Mouse (Mus musculus) heart, postnatal 0 days (tissue): ENCODE data around the gene Rnf216. TPM values are rescaled to one million over a fixed set of nuclear protein-coding genes. Genes with fewer than 3 reads are reported as not detected.

ENCODE experiments used
- ATAC-seq: fragments of 200-750 bp; cut with Nextera tagmentation; 2 replicates; pipeline ENCODE4 v1.8.0; 2017; ENCODE audit warnings: low read depth, moderate number of reproducible peaks, moderate library complexity; ENCODE audit not compliant: insufficient read depth
- DNase-seq: peaks from one replicate; pipeline ENCODE4 v3.0.0-alpha.2; 2016; ENCODE audit warnings: low spot score
- H3K27ac ChIP-seq: fragments of 300-500 bp; sonication (generic); 2 replicates; pipeline ENCODE4 v1.5.1; 2014; ENCODE audit warnings: low read depth, mild to moderate bottlenecking
- H3K27me3 ChIP-seq: fragments of 300-500 bp; sonication (generic); 2 replicates; pipeline ENCODE4 v1.6.1; 2014; ENCODE audit warnings: low read length, mixed read lengths; ENCODE audit not compliant: control insufficient read depth, insufficient read depth
- H3K36me3 ChIP-seq: fragments of 300-500 bp; sonication (generic); replicated peaks from 2 replicates; pipeline ENCODE4 v1.6.1; 2014; ENCODE audit warnings: low read length, mixed read lengths; ENCODE audit not compliant: control insufficient read depth, insufficient read depth
- H3K4me1 ChIP-seq: fragments of 300-500 bp; sonication (generic); 2 replicates; pipeline ENCODE4 v1.6.1; 2014; ENCODE audit warnings: antibody characterized with exemption; ENCODE audit not compliant: control insufficient read depth, insufficient read depth
- H3K4me2 ChIP-seq: fragments of 300-500 bp; sonication (generic); 2 replicates; pipeline ENCODE4 v1.6.1; 2014; ENCODE audit warnings: low read depth, mild to moderate bottlenecking, low read length, moderate library complexity
- H3K4me3 ChIP-seq: fragments of 300-500 bp; sonication (generic); 2 replicates; pipeline ENCODE4 v1.5.1; 2014; ENCODE audit warnings: low read depth, low read length
- H3K9ac ChIP-seq: fragments of 300-500 bp; sonication (generic); replicated peaks from 2 replicates; pipeline ENCODE4 v1.6.1; 2014; ENCODE audit warnings: low read depth, low read length, mixed read lengths
- H3K9me3 ChIP-seq: fragments of 300-500 bp; sonication (generic); replicated peaks from 2 replicates; pipeline ENCODE4 v1.6.1; 2016; ENCODE audit warnings: low read length; ENCODE audit not compliant: control insufficient read depth
- CTCF ChIP-seq: IDR thresholded peaks from 2 replicates; pipeline ENCODE4 v1.5.1; 2016; ENCODE audit warnings: antibody characterized with exemption, control low read depth, low read depth
- EP300 ChIP-seq: IDR thresholded peaks from 2 replicates; pipeline ENCODE4 v1.6.1; 2016; ENCODE audit warnings: antibody characterized with exemption, low read depth
- WGBS: fragments of 180-500 bp; shearing (Covaris S2); extraction: QIAGEN DNeasy Blood & Tissue Kit; methylation state at CpG from one replicate; pipeline ENCODE4 v1.1.7; 2014; 5-methylcytosine and 5-hydroxymethylcytosine counted together
- polyA plus RNA-seq: library from polyadenylated mRNA; unstranded; fragments of >200 nt; fragmentation: Nextera tagmentation; extraction: Ambion mirVana; gene quantifications from 2 replicates; pipeline ENCODE4 v1.2.1, GENCODE M21; 2015
- total RNA-seq: library from RNA; depleted of rRNA; stranded (reverse); fragments of >200 nt; gene quantifications from 2 replicates; pipeline ENCODE4 v1.2.3, GENCODE M21; 2014; ENCODE audit warnings: low replicate concordance

Gene Rnf216
- total and polyA plus RNA-seq, 2 experiments from 2014 or later, result 17.1 to 23.3 TPM

GRCm38 (mm10) chr5:142982046-142982801 lies 130.6 kb downstream of the Rnf216 start:
- Histone ChIP-seq H3K4me2 (no peak overlapping the region), H3K36me3 (no peaks in the 10 kb centered on the region), H3K9ac (no peak overlapping the region), H3K4me1 (no peaks in the 10 kb centered on the region), H3K9me3 (no peaks in the 10 kb centered on the region), H3K27me3 (no peaks in the 10 kb centered on the region), H3K27ac (peak overlapping the region; percentile 66), H3K4me3 (no peak overlapping the region)
- peak; percentile 71 for DNase-seq
- 49% methylated on average over 16 of the region's 16 CpGs for WGBS
- ATAC-seq, result peak; percentile 87
- TF ChIP-seq EP300 (no peak), CTCF (no peak)

- Histone ChIP-seq H3K36me3 (peaks cover 17% of the 10 kb centered on the region; the same call in 1 of the 2 replicates), H3K4me1 (peaks cover 9% of the 10 kb centered on the region; the same call in 1 of the 2 replicates), H3K9me3 (no peaks in the 10 kb centered on the region), H3K27me3 (no peaks in the 10 kb centered on the region), H3K9ac (no peak overlapping the region), H3K27ac (peak overlapping the region; percentile 17), H3K4me3 (no peak overlapping the region), H3K4me2 (no peak overlapping the region)
- DNase-seq (peak; percentile 35), ATAC-seq (peak; percentile 29; the same call in 1 of the 2 replicates)
- 22% methylated on average over 5 of the region's 5 CpGs for WGBS
- no peak for TF ChIP-seq CTCF
- no peak for TF ChIP-seq EP300
Observed at GRCm38 (mm10) chr5:142976516-142976915, 136.3 kb downstream of the Rnf216 start.

GRCm38 (mm10) chr5:142974598-142975121 lies 138.1 kb downstream of the Rnf216 start:
- H3K27me3 ChIP-seq, result no peaks in the 10 kb centered on the region
- DNase-seq (peak; percentile 60), ATAC-seq (peak; percentile 68)
- H3K4me3 ChIP-seq, result no peak overlapping the region
- H3K4me2 ChIP-seq, result 0 out of 2 replicates have a peak overlapping the region, but pooled peaks have one; percentile 6
- H3K27ac ChIP-seq, result no peak overlapping the region
- H3K36me3 ChIP-seq, result peaks cover 35% of the 10 kb centered on the region; the same call in 1 of the 2 replicates
- H3K4me1 ChIP-seq, result peaks cover 9% of the 10 kb centered on the region; the same call in 1 of the 2 replicates
- 8% methylated on average over 18 of the region's 18 CpGs for WGBS
- H3K9me3 ChIP-seq, result no peaks in the 10 kb centered on the region
- TF ChIP-seq CTCF (no peak), EP300 (no peak)
- H3K9ac ChIP-seq, result no peak overlapping the region

- no peak overlapping the region for H3K27ac ChIP-seq
- no peak for ATAC-seq
- peaks cover 9% of the 10 kb centered on the region; the same call in 1 of the 2 replicates for H3K4me1 ChIP-seq
- H3K4me3 ChIP-seq, result no peak overlapping the region
- 51% methylated on average over 3 of the region's 3 CpGs for WGBS
- no peak overlapping the region for H3K4me2 ChIP-seq
- DNase-seq, result no peak
- H3K27me3 ChIP-seq, result no peaks in the 10 kb centered on the region
- no peak overlapping the region for H3K9ac ChIP-seq
- H3K9me3 ChIP-seq, result no peaks in the 10 kb centered on the region
- TF ChIP-seq EP300 (no peak), CTCF (no peak)
- peaks cover 35% of the 10 kb centered on the region; the same call in 1 of the 2 replicates for H3K36me3 ChIP-seq
Observed at GRCm38 (mm10) chr5:142973971-142974370, 138.8 kb downstream of the Rnf216 start.

GRCm38 (mm10) chr5:142968411-142968810 lies 144.4 kb downstream of the Rnf216 start:
- TF ChIP-seq EP300 (no peak), CTCF (no peak)
- H3K9me3 ChIP-seq, result no peaks in the 10 kb centered on the region
- no peak overlapping the region for H3K9ac ChIP-seq
- H3K27ac ChIP-seq, result no peak overlapping the region
- ATAC-seq, result no peak
- peaks cover 5% of the 10 kb centered on the region; the same call in 1 of the 2 replicates for H3K27me3 ChIP-seq
- peaks cover 10% of the 10 kb centered on the region for H3K4me1 ChIP-seq
- no peak for DNase-seq
- no peak overlapping the region for H3K4me3 ChIP-seq
- peaks cover 33% of the 10 kb centered on the region; the same call in 1 of the 2 replicates for H3K36me3 ChIP-seq
- 87% methylated on average over 14 of the region's 14 CpGs for WGBS
- H3K4me2 ChIP-seq, result no peak overlapping the region
